In the genomic region with DNA sequence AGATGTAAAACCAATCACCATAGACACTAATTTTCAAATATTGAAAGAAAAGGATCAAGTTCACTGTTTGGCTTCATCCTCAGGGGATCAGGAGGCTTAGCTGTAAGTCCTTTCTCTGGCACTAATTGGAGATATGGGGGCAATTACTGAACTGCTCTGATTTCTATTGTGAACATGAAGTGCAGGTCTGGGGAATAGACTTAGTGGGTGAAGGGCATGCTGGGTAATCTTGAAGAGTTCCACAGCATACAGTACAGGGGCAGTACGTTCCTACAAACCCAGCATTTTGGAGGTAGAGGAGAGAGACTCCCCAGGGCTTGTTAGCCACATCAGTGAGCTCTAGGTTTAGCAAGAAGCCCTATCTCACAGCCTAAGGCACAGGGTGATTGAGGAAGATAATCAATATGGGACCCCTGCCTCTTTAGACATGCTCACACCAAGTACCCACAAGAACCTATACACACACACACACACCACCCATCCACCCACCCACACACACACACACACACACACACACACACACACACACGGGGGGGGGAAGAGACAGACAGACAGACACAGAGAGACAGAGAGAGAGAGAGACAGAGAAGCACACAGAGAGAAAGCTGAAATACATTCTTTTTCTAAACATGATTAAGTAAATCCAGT, we compare ENCODE assay signal across 22 mouse cellular contexts. TPM values are rescaled to one million over a fixed set of nuclear protein-coding genes. Genes with fewer than 3 reads are reported as not detected.
DNase-seq lines count a peak whose midpoint lies in the region; ATAC-seq lines count a peak whose summit lies in the region.
"Had no signal": no experiment of that assay in that cellular context is flagged by ENCODE, and none has a peak within 500 bp of the region (broad histone marks: within the 10 kb centered on the region; RNA-seq: fewer than 3 reads in every experiment).

No protein-coding gene starts in this region.

- no peak overlapping the region for H3K4me3 ChIP-seq in embryonic facial prominence, embryonic 12.5 days
- no peak overlapping the region for H3K4me3 ChIP-seq in embryonic facial prominence, embryonic 10.5 days
- no peak overlapping the region for H3K4me3 ChIP-seq in neural tube, embryonic 12.5 days
- no peak overlapping the region for H3K4me3 ChIP-seq in neural tube, embryonic 15.5 days (replicated peaks)
- H3K4me3 ChIP-seq in midbrain, embryonic 12.5 days = no peak overlapping the region
- H3K4me3 ChIP-seq: erythroblast, embryonic 14.5 days; heart, embryonic 13.5 days; limb, embryonic 13.5 days; liver, embryonic 13.5 days; lung, embryonic 15.5 days had no signal

- H3K4me2 ChIP-seq in embryonic facial prominence, embryonic 12.5 days (replicated peaks) = no peak overlapping the region
- H3K4me2 ChIP-seq in neural tube, embryonic 12.5 days (replicated peaks) = no peak overlapping the region
- no peak overlapping the region for H3K4me2 ChIP-seq in neural tube, embryonic 15.5 days
- H3K4me2 ChIP-seq in midbrain, embryonic 12.5 days (replicated peaks) = no peak overlapping the region
- H3K4me2 ChIP-seq: limb, embryonic 13.5 days; liver, embryonic 13.5 days; lung, embryonic 15.5 days had no signal

- ATAC-seq in embryonic facial prominence, embryonic 12.5 days (ENCODE audit: insufficient number of reproducible peaks, insufficient read depth, low FRiP score, low TSS enrichment) = peak; percentile 69; the same call in 1 of the 2 replicates
- ATAC-seq in neural tube, embryonic 12.5 days (ENCODE audit: low FRiP score, low read depth) = 0 out of 2 replicates have a peak, but pooled peaks have one; percentile 52
- ATAC-seq in neural tube, embryonic 15.5 days (ENCODE audit: low FRiP score) = no peak; the same call in 1 of the 2 replicates
- peak; percentile 81 for ATAC-seq in midbrain, embryonic 12.5 days (ENCODE audit: low FRiP score, low read depth)
- ATAC-seq: intestine, embryonic 16.5 days had no signal

- no peak for DNase-seq in embryonic facial prominence, embryonic 10.5 days (ENCODE audit: low spot score)
- peak; percentile 14 for DNase-seq in retina, embryonic 14.5 days (ENCODE audit: low spot score)
- no peak for DNase-seq in layer of hippocampus, postnatal 25 days (ENCODE audit: extremely low spot score in 1 of 2, low spot score in 1 of 2)
- no peak for DNase-seq in right cerebral cortex, postnatal 4 days
- DNase-seq: adrenal gland, postnatal 14 days; cerebellum, adult 11-12 months; cerebellum, postnatal 25 days; gastrocnemius, postnatal 10 days; heart, adult 18-20 months; heart, postnatal 4 days; liver, embryonic 13.5 days; lung, postnatal 4 days had no signal

- WGBS in embryonic facial prominence, embryonic 12.5 days = 57% methylated on average over 2 of the region's 2 CpGs
- 64% methylated on average over 2 of the region's 2 CpGs for WGBS in embryonic facial prominence, embryonic 10.5 days
- WGBS in neural tube, embryonic 12.5 days = 60% methylated on average over 2 of the region's 2 CpGs
- WGBS in neural tube, embryonic 15.5 days = 40% methylated on average over 1 of the region's 2 CpGs
- 46% methylated on average over 2 of the region's 2 CpGs for WGBS in midbrain, embryonic 12.5 days

- no peak overlapping the region for H3K9ac ChIP-seq in embryonic facial prominence, embryonic 12.5 days
- no peak overlapping the region for H3K9ac ChIP-seq in neural tube, embryonic 12.5 days
- H3K9ac ChIP-seq in neural tube, embryonic 15.5 days (replicated peaks) = no peak overlapping the region
- no peak overlapping the region for H3K9ac ChIP-seq in midbrain, embryonic 12.5 days (replicated peaks)
- H3K9ac ChIP-seq: heart, embryonic 13.5 days; limb, embryonic 13.5 days; liver, embryonic 13.5 days; lung, embryonic 15.5 days had no signal

- H3K27ac ChIP-seq in embryonic facial prominence, embryonic 12.5 days = no peak overlapping the region
- H3K27ac ChIP-seq in embryonic facial prominence, embryonic 10.5 days (replicated peaks) = no peak overlapping the region
- H3K27ac ChIP-seq in neural tube, embryonic 12.5 days = no peak overlapping the region
- H3K27ac ChIP-seq in neural tube, embryonic 15.5 days (replicated peaks) = no peak overlapping the region
- no peak overlapping the region for H3K27ac ChIP-seq in midbrain, embryonic 12.5 days (replicated peaks)
- H3K27ac ChIP-seq: heart, embryonic 13.5 days; limb, embryonic 13.5 days; liver, embryonic 13.5 days; lung, embryonic 15.5 days; stomach, postnatal 0 days had no signal

- H3K36me3 ChIP-seq in embryonic facial prominence, embryonic 12.5 days = no peaks in the 10 kb centered on the region
- H3K36me3 ChIP-seq in embryonic facial prominence, embryonic 10.5 days (replicated peaks) = no peaks in the 10 kb centered on the region
- H3K36me3 ChIP-seq in neural tube, embryonic 12.5 days = no peaks in the 10 kb centered on the region
- no peaks in the 10 kb centered on the region for H3K36me3 ChIP-seq in neural tube, embryonic 15.5 days
- H3K36me3 ChIP-seq in midbrain, embryonic 12.5 days = no peaks in the 10 kb centered on the region
- H3K36me3 ChIP-seq: limb, embryonic 13.5 days; liver, embryonic 13.5 days; lung, embryonic 15.5 days had no signal

- no peaks in the 10 kb centered on the region for H3K27me3 ChIP-seq in embryonic facial prominence, embryonic 12.5 days
- H3K27me3 ChIP-seq in embryonic facial prominence, embryonic 10.5 days (replicated peaks; ENCODE audit: low read depth, poor library complexity, severe bottlenecking) = no peaks in the 10 kb centered on the region
- H3K27me3 ChIP-seq in neural tube, embryonic 12.5 days (replicated peaks) = no peaks in the 10 kb centered on the region
- no peaks in the 10 kb centered on the region for H3K27me3 ChIP-seq in neural tube, embryonic 15.5 days (replicated peaks)
- H3K27me3 ChIP-seq in midbrain, embryonic 12.5 days = no peaks in the 10 kb centered on the region
- H3K27me3 ChIP-seq: heart, embryonic 13.5 days; limb, embryonic 13.5 days; liver, embryonic 13.5 days; lung, embryonic 15.5 days had no signal

- no peaks in the 10 kb centered on the region for H3K9me3 ChIP-seq in embryonic facial prominence, embryonic 12.5 days
- no peaks in the 10 kb centered on the region for H3K9me3 ChIP-seq in embryonic facial prominence, embryonic 10.5 days
- H3K9me3 ChIP-seq in neural tube, embryonic 12.5 days = no peaks in the 10 kb centered on the region
- no peaks in the 10 kb centered on the region for H3K9me3 ChIP-seq in neural tube, embryonic 15.5 days (replicated peaks)
- no peaks in the 10 kb centered on the region for H3K9me3 ChIP-seq in midbrain, embryonic 12.5 days
- H3K9me3 ChIP-seq: heart, embryonic 13.5 days; limb, embryonic 13.5 days; liver, embryonic 13.5 days; lung, embryonic 15.5 days had no signal

- H3K4me1 ChIP-seq in embryonic facial prominence, embryonic 12.5 days = no peaks in the 10 kb centered on the region
- no peaks in the 10 kb centered on the region for H3K4me1 ChIP-seq in embryonic facial prominence, embryonic 10.5 days
- no peaks in the 10 kb centered on the region for H3K4me1 ChIP-seq in neural tube, embryonic 12.5 days
- H3K4me1 ChIP-seq in neural tube, embryonic 15.5 days = peaks cover 3% of the 10 kb centered on the region; the same call in 1 of the 2 replicates
- H3K4me1 ChIP-seq in midbrain, embryonic 12.5 days = peaks cover 5% of the 10 kb centered on the region; the same call in 1 of the 2 replicates
- H3K4me1 ChIP-seq: limb, embryonic 13.5 days; liver, embryonic 13.5 days; lung, embryonic 15.5 days had no signal

RNA-seq across cellular contexts. Expression of gene Armh4, which starts 44.6 kb away (rescaled TPM):
- 25.8 and 26.1 TPM in 2 replicates for polyA plus RNA-seq in embryonic facial prominence, embryonic 12.5 days (2016; fragmentation: Nextera tagmentation; extraction: Ambion mirVana)
- 18.8 and 22.8 TPM in 2 replicates for polyA plus RNA-seq in embryonic facial prominence, embryonic 10.5 days (2016; fragmentation: Nextera tagmentation; extraction: Ambion mirVana)
- 38.4 and 47.9 TPM in 2 replicates for polyA plus RNA-seq in neural tube, embryonic 12.5 days (2016; fragmentation: Nextera tagmentation; extraction: Ambion mirVana)
- polyA plus RNA-seq in neural tube, embryonic 15.5 days (2015; fragmentation: Nextera tagmentation; extraction: Ambion mirVana) = 22.9 and 25.8 TPM in 2 replicates
- 53.1 and 53.9 TPM in 2 replicates for polyA plus RNA-seq in midbrain, embryonic 12.5 days (2016; fragmentation: Nextera tagmentation; extraction: Ambion mirVana)
- total RNA-seq in layer of hippocampus, postnatal 25 days (2021) = 10 to 100 TPM; 26.1 to 28.2 TPM
- polyA plus RNA-seq: erythroblast, embryonic 14.5 days had no signal
